Mouse (Mus musculus): ENCODE results near the gene Gm20517.

- TF ChIP-seq POLR2A (IDR thresholded peaks at IDR 0.05; ENCODE audit: extremely low read depth, insufficient read depth, low read length) (no peak), CTCF (IDR thresholded peaks at IDR 0.05; ENCODE audit: extremely low read depth, insufficient read depth, low read length) (no peak)
These were observed 22.9 kb upstream of the Gm20517 start for GRCm38 (mm10) chr17:47588517-47588916.

All from cortical plate, adult 2 months (tissue).